In the genomic region with DNA sequence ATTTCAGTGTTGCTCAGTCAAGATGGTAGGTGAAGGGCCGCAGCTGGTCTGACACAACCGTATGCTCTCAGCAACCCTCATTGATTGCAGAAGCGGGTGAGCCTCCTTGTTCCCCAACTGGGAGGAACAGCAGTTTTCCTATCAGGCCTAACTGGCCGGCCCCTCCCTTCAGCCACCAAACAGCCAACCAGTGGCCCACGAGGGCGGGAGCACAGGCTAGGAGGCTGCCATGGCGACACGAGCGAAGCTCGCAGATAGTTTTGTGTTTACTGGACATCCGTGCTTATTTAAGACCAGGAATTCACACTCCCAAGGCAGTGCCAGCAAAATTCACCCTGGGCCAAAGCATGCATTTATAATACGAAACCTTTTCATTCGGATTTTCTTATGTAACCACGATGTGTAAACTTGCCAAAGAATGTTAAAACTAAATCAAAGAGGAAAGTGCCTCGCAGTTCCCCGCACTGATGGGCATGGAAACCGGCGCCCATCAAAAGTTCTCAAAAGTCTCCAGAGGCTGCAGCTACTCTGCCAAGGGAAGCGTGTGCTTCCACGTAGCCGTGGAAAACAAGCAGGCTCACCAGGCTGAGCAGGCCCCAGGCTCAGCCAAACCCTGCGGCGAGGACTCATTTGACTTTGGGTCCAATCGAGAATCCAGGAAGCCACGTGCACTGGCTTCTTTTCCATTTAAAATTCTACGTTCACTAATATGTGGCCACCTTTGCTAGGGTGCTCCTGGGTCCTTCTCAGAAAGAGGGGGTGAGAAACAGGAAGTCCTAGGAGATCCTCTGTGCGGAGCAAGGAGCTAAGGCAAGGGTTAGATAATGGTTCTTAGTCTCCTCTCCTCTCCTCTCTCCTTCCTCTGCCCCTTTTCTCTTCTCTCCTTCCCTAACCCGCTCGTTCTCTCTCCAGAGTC, we compare ENCODE assay signal across 8 mouse cellular contexts. TPM values are rescaled to one million over a fixed set of nuclear protein-coding genes. Genes with fewer than 3 reads are reported as not detected.
DNase-seq lines count a peak whose midpoint lies in the region; ATAC-seq and TF ChIP-seq lines count a peak whose summit lies in the region.

No protein-coding gene starts in this region.

- 0 out of 2 replicates have a peak overlapping the region, but pooled peaks have one; percentile 54 for H3K27ac ChIP-seq in neural tube, embryonic 15.5 days (replicated peaks)
- peak overlapping the region; percentile 34 for H3K27ac ChIP-seq in testis, adult 2 months (ENCODE audit: control insufficient read depth, insufficient read depth, low read depth, low read length)

- H3K27me3 ChIP-seq in neural tube, embryonic 15.5 days (replicated peaks): no peaks in the 10 kb centered on the region
- no peaks in the 10 kb centered on the region for H3K27me3 ChIP-seq in testis, adult 2 months (ENCODE audit: control insufficient read depth, insufficient read depth, low read length)

- peak; percentile 90 for DNase-seq in R1 (ENCODE audit: low read depth, low spot score)
- peak; percentile 80 to 86 for DNase-seq in cerebellum, postnatal 10 days
- DNase-seq in layer of hippocampus, adult 8-10 months (ENCODE audit: low spot score in 2 of 2): peak; percentile 71 to 76
- DNase-seq in lung, adult 2 months: peak; percentile 70

- no peak for TF ChIP-seq CTCF in lung, adult 2 months (IDR thresholded peaks at IDR 0.05; ENCODE audit: insufficient read depth, low read length)
- TF ChIP-seq CTCF in testis, adult 2 months (IDR thresholded peaks at IDR 0.05; ENCODE audit: control insufficient read depth, insufficient read depth, insufficient replicate concordance, low read depth, low read length): no peak

- WGBS in lung, adult 2 months: 9% methylated on average over 29 of the region's 29 CpGs
- WGBS in neural tube, embryonic 15.5 days: 9% methylated on average over 29 of the region's 29 CpGs

- H3K9ac ChIP-seq in neural tube, embryonic 15.5 days (replicated peaks): no peak overlapping the region; the same call in 1 of the 2 replicates

- H3K36me3 ChIP-seq in neural tube, embryonic 15.5 days: no peaks in the 10 kb centered on the region
- H3K36me3 ChIP-seq in testis, adult 2 months (ENCODE audit: control insufficient read depth, insufficient read depth, low read length): no peaks in the 10 kb centered on the region

- TF ChIP-seq POLR2A in lung, adult 2 months (IDR thresholded peaks at IDR 0.05; ENCODE audit: borderline replicate concordance, extremely low read depth, low read depth, low read length): peak; percentile 57; the same call in 1 of the 2 replicates
- peak; percentile 58 for TF ChIP-seq POLR2A in testis, adult 2 months (IDR thresholded peaks at IDR 0.05; ENCODE audit: control insufficient read depth, low read depth, low read length)

- no peaks in the 10 kb centered on the region for H3K9me3 ChIP-seq in neural tube, embryonic 15.5 days (replicated peaks)

- peaks cover 21% of the 10 kb centered on the region for H3K4me1 ChIP-seq in lung, adult 2 months (ENCODE audit: control insufficient read depth, insufficient read depth, low read length)
- H3K4me1 ChIP-seq in neural tube, embryonic 15.5 days: peaks cover 19% of the 10 kb centered on the region
- H3K4me1 ChIP-seq in testis, adult 2 months (ENCODE audit: control insufficient read depth, insufficient read depth, low read length): peaks cover 18% of the 10 kb centered on the region

- ATAC-seq in frontal cortex, adult (ENCODE audit: low TSS enrichment): peak; percentile 97; the same call in 1 of the 2 replicates
- peak; percentile 97 for ATAC-seq in hematopoietic stem cell, adult 5-6 weeks (replicated peaks in 1 of 2; ENCODE audit: insufficient read depth in 1 of 2, low FRiP score in 2 of 2, low TSS enrichment in 1 of 2, low read depth in 1 of 2, poor library complexity in 2 of 2, severe bottlenecking in 2 of 2)
- ATAC-seq in neural tube, embryonic 15.5 days (ENCODE audit: low FRiP score): peak; percentile 92

- peak overlapping the region; percentile 70 for H3K4me2 ChIP-seq in neural tube, embryonic 15.5 days

- peak overlapping the region; percentile 49 for H3K4me3 ChIP-seq in lung, adult 2 months (replicated peaks; ENCODE audit: extremely low read depth, low read depth, low read length)
- H3K4me3 ChIP-seq in neural tube, embryonic 15.5 days (replicated peaks): peak overlapping the region; percentile 38
- peak overlapping the region; percentile 70 for H3K4me3 ChIP-seq in testis, adult 2 months (ENCODE audit: control insufficient read depth, low read depth, low read length)

RNA-seq across cellular contexts. Expression of a gene that starts 51.7 kb away (rescaled TPM):
- total RNA-seq in hematopoietic stem cell, adult 5-6 weeks (2017): not detected in 2 replicates
- total RNA-seq in layer of hippocampus, adult 8-10 months (2022): not detected
- polyA plus RNA-seq in lung, adult 2 months (2012; rRNA removed): not detected in 2 replicates
- not detected in 2 replicates for polyA plus RNA-seq in neural tube, embryonic 15.5 days (2015; fragmentation: Nextera tagmentation; extraction: Ambion mirVana)
- not detected in 2 replicates for polyA plus RNA-seq in testis, adult 2 months (2012; rRNA removed)

RNA-seq across cellular contexts. Expression of a gene that starts 57.2 kb away (rescaled TPM):
- 2.8 and 2.9 TPM in 2 replicates for total RNA-seq in hematopoietic stem cell, adult 5-6 weeks (2017)
- 1 to 10 TPM; 5.6 to 7.2 (median 6.3) TPM for total RNA-seq in layer of hippocampus, adult 8-10 months (2022)
- 8.4 and 10.4 TPM in 2 replicates for polyA plus RNA-seq in lung, adult 2 months (2012; rRNA removed)
- polyA plus RNA-seq in neural tube, embryonic 15.5 days (2015; fragmentation: Nextera tagmentation; extraction: Ambion mirVana): 3.7 and 6.8 TPM in 2 replicates
- polyA plus RNA-seq in testis, adult 2 months (2012; rRNA removed): 1.3 and 1.4 TPM in 2 replicates

Comparison
In these comparisons a context has a peak if more than half of its experiments do, and no peak if none do; other contexts are left out.
1. Peak in every context shown above with its lines: DNase-seq, ATAC-seq, H3K4me3 ChIP-seq and H3K27ac ChIP-seq.